Mouse (Mus musculus) liver, embryonic 13.5 days (tissue): ENCODE data around the gene Zkscan3. TPM values are rescaled to one million over a fixed set of nuclear protein-coding genes. Genes with fewer than 3 reads are reported as not detected.
"Not testable (repeated sequence)": the region's sequence is repeated elsewhere in the genome, so short reads cannot be mapped to it uniquely, and the experiment has no call there.

Experiments
- ATAC-seq: fragments of 200-750 bp; cut with Nextera tagmentation; 2 replicates; pipeline ENCODE4 v1.8.0; 2017; ENCODE audit warnings: low read depth, mild to moderate bottlenecking, moderate number of reproducible peaks, moderate library complexity
- DNase-seq: peaks from one replicate; pipeline ENCODE4 v3.0.0; 2022
- H3K27ac ChIP-seq: fragments of 300-500 bp; sonication (generic); 2 replicates; pipeline ENCODE4 v1.5.1; 2015; ENCODE audit warnings: moderate library complexity, mild to moderate bottlenecking, inconsistent platforms
- H3K27me3 ChIP-seq: fragments of 300-500 bp; sonication (generic); 2 replicates; pipeline ENCODE4 v1.6.1; 2015; ENCODE audit warnings: mild to moderate bottlenecking, inconsistent platforms
- H3K36me3 ChIP-seq: fragments of 300-500 bp; sonication (generic); 2 replicates; pipeline ENCODE4 v1.6.1; 2015; ENCODE audit warnings: mild to moderate bottlenecking, inconsistent platforms
- H3K4me1 ChIP-seq: fragments of 300-500 bp; sonication (generic); replicated peaks from 2 replicates; pipeline ENCODE4 v1.6.1; 2015; ENCODE audit warnings: inconsistent platforms
- H3K4me2 ChIP-seq: fragments of 300-500 bp; sonication (generic); 2 replicates; pipeline ENCODE4 v1.6.1; 2015; ENCODE audit warnings: inconsistent platforms, mild to moderate bottlenecking, moderate library complexity
- H3K4me3 ChIP-seq: fragments of 300-500 bp; sonication (generic); replicated peaks from 2 replicates; pipeline ENCODE4 v1.5.1; 2015; ENCODE audit warnings: mild to moderate bottlenecking, inconsistent platforms
- H3K9ac ChIP-seq: fragments of 300-500 bp; sonication (generic); 2 replicates; pipeline ENCODE4 v1.6.1; 2015; ENCODE audit warnings: mild to moderate bottlenecking, inconsistent platforms
- H3K9me3 ChIP-seq: fragments of 300-500 bp; sonication (generic); replicated peaks from 2 replicates; pipeline ENCODE4 v1.6.1; 2016; ENCODE audit warnings: inconsistent platforms
- WGBS: fragments of 180-500 bp; shearing (Covaris S2); methylation state at CpG from one replicate; pipeline ENCODE4 v1.1.7; 2015; ENCODE audit not compliant: insufficient replicate concordance; 5-methylcytosine and 5-hydroxymethylcytosine counted together
- polyA plus RNA-seq: library from polyadenylated mRNA; unstranded; fragments of >200 nt; fragmentation: Nextera tagmentation; extraction: Ambion mirVana; gene quantifications from 2 replicates; pipeline ENCODE4 v1.2.1, GENCODE M21; 2015

Zkscan3 gene
- polyA plus RNA-seq, 1 experiment from 2014 or later: 30.1 TPM

- Histone ChIP-seq H3K9ac (peak overlapping the region; percentile 59), H3K4me1 (peaks cover 78% of the 10 kb centered on the region), H3K36me3 (no peaks in the 10 kb centered on the region), H3K27ac (peak overlapping the region; percentile 98), H3K4me3 (peak overlapping the region; percentile 21; the same call in 1 of the 2 replicates), H3K9me3 (no peaks in the 10 kb centered on the region), H3K27me3 (no peaks in the 10 kb centered on the region), H3K4me2 (peak overlapping the region; percentile 56)
- DNase-seq (no peak), ATAC-seq (peak; percentile 25; the same call in 1 of the 2 replicates)
- whole genome bisulfite sequencing: 29% methylated on average over 4 of the region's 4 CpGs
Measured at GRCm38 (mm10) chr13:21415266-21415665, 12.7 kb upstream of the Zkscan3 start.

DNA sequence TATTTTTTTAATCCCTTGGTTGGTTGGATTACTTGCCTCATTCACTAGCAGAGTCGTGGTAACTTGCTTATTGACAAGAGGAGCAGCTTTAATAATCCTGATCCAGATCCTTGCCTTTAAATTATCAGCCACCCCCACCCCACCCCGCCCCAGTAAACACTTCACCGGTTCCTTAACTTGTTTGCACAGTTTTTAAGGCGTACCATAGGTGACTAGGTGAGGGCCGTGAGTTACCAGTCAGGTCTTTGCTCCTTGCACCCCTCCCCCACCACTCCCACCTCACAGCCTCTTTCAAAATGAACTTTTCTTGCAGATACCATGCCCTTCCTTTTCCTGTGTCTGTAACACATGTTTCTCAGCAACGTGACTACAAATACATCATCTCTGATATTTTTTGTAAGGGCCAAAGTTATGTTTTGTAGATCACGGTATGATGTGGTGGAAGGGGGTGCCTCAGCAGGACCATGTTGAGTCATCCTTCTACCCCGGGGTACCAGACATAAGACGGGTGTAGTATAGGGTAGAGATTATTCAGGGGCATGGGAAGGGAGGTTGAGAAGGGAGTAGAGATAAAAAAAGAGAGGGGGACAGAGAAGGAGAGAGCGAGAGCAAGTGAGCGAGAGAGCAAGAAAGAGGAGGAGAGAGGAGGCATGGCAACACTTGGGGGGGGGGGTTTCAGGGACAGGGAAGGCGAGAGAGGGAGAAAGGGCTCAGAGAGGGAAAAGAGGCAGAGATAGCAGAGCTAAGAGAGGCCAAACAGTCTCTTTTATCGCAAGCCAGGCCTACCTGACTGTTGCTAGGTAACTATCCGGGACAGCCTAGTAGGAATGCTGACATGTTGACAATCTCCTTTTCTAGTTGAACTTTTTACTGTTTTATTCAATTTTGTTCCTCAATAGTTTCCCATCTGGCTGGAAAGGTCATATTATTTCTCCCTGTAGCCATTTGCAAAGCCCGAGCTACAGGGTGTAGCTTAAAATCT is 12.0 kb upstream of the Zkscan3 start:
- Histone ChIP-seq H3K36me3 (no peaks in the 10 kb centered on the region), H3K4me1 (peaks cover 72% of the 10 kb centered on the region), H3K4me3 (peak overlapping the region; percentile 21), H3K4me2 (peak overlapping the region; percentile 56), H3K9ac (peak overlapping the region; percentile 59), H3K9me3 (no peaks in the 10 kb centered on the region), H3K27me3 (no peaks in the 10 kb centered on the region), H3K27ac (peak overlapping the region; percentile 98)
- WGBS: 23% methylated on average over 15 of the region's 15 CpGs
- ATAC-seq (peak; percentile 75), DNase-seq (peak; percentile 46)

DNA sequence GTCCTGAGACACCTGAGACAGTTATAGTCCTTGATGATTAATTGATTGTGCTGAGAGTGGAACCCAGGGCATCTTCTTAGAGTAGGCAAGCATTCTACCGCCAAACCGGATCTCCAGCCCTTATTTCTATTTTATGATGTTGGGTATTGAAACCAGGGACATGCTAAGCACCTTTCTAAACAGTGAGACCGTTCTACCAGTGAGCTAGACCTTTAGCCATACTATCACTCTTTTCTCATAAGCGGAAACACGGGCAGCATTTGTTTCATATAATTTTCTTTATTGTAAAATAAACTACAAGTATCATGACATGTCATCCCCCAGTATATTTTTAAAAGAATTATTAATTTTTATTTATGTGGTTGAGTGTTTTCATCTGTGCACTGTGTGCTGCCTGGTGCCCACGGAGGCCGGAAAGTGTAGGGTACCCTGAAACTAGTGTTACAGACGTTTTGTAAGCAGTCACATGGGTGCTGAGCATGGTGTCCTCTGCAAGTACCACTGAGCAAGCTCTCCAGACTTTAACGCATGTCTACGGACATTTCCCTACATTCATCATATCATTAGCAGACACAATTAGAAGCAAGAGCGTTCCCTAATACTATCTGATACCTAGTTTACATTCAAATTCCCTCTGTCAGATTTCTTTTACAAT is 6.4 kb upstream of the Zkscan3 start:
- Histone ChIP-seq H3K4me2 (peak overlapping the region; percentile 72), H3K4me3 (peak overlapping the region; percentile 57), H3K27me3 (no peaks in the 10 kb centered on the region), H3K9me3 (no peaks in the 10 kb centered on the region), H3K4me1 (peaks cover 30% of the 10 kb centered on the region), H3K27ac (peak overlapping the region; percentile 79), H3K36me3 (no peaks in the 10 kb centered on the region), H3K9ac (peak overlapping the region; percentile 76)
- DNase-seq: no peak
- peak; percentile 29 for ATAC-seq
- 58% methylated on average over 11 of the region's 11 CpGs for WGBS

- no peaks in the 10 kb centered on the region for H3K27me3 ChIP-seq
- 3% methylated on average over 27 of the region's 27 CpGs for WGBS
- peak overlapping the region; percentile 72 for H3K4me2 ChIP-seq
- peak overlapping the region; percentile 57 for H3K4me3 ChIP-seq
- peak; percentile 83 for ATAC-seq
- H3K9ac ChIP-seq: peak overlapping the region; percentile 76
- peak overlapping the region; percentile 79 for H3K27ac ChIP-seq
- H3K36me3 ChIP-seq: no peaks in the 10 kb centered on the region
- H3K4me1 ChIP-seq: peaks cover 22% of the 10 kb centered on the region
- H3K9me3 ChIP-seq: no peaks in the 10 kb centered on the region
- DNase-seq: peak; percentile 42
Measured at GRCm38 (mm10) chr13:21407969-21408804, 5.6 kb upstream of the Zkscan3 start.

- H3K4me1 ChIP-seq: peaks cover 15% of the 10 kb centered on the region
- peak overlapping the region; percentile 72; the same call in 1 of the 2 replicates for H3K4me2 ChIP-seq
- H3K27me3 ChIP-seq: no peaks in the 10 kb centered on the region
- no peaks in the 10 kb centered on the region for H3K36me3 ChIP-seq
- no peak for DNase-seq
- ATAC-seq: no peak
- no peak overlapping the region for H3K9ac ChIP-seq
- no peaks in the 10 kb centered on the region for H3K9me3 ChIP-seq
- WGBS: 83% methylated on average over 11 of the region's 11 CpGs
- H3K4me3 ChIP-seq: no peak overlapping the region
- H3K27ac ChIP-seq: peak overlapping the region; percentile 79; the same call in 1 of the 2 replicates
Measured at GRCm38 (mm10) chr13:21407341-21407740, 4.8 kb upstream of the Zkscan3 start.

GRCm38 (mm10) chr13:21402848-21403247 is 293 bp upstream of the Zkscan3 start:
- Histone ChIP-seq H3K27ac (no peak overlapping the region; the same call in 1 of the 2 replicates), H3K27me3 (no peaks in the 10 kb centered on the region), H3K4me2 (peak overlapping the region; percentile 82), H3K9ac (peak overlapping the region; percentile 91), H3K4me1 (peaks cover 23% of the 10 kb centered on the region), H3K36me3 (peaks cover 17% of the 10 kb centered on the region), H3K4me3 (peak overlapping the region; percentile 86), H3K9me3 (no peaks in the 10 kb centered on the region)
- 0% methylated on average over 2 of the region's 2 CpGs for WGBS
- ATAC-seq (0 out of 2 replicates have a peak, but pooled peaks have one; percentile 22), DNase-seq (no peak)

DNA sequence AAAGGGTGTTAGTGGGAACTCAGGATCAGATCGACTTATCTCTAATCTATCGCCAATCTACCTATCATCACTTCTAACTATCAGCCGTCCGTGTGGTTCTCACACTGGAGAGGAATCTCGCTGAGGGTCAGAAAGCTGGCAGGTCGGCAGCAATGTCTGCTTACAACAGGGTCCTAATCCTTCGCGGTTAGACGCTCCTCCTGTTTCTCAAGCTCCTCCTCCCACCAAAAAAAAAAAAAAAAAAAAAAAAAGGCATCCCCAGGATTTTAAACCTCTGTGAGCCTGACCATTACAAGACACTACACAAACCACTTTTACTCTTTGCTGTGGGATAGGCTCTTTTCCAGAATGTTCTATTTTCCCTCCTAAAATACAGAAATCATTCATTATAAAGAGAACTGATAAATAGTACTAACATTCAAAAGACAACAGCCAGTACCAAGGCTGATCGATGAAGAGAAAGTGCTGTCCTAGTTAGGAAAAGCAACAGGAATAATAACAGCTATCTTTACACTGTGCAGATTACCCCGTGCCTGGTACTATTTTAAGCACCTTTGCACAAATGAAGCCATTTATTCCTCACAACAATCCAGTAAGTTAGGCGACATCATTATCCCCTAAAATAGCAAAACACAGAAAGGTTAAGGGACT is 794 bp downstream of the Zkscan3 start:
- Histone ChIP-seq H3K9ac (peak overlapping the region; percentile 91), H3K9me3 (no peaks in the 10 kb centered on the region), H3K4me3 (peak overlapping the region; percentile 86), H3K4me1 (peaks cover 20% of the 10 kb centered on the region), H3K4me2 (peak overlapping the region; percentile 82), H3K27me3 (no peaks in the 10 kb centered on the region), H3K27ac (peak overlapping the region; percentile 88), H3K36me3 (peaks cover 17% of the 10 kb centered on the region)
- WGBS: 5% methylated on average over 12 of the region's 12 CpGs
- ATAC-seq (peak; percentile 55), DNase-seq (no peak)

DNA sequence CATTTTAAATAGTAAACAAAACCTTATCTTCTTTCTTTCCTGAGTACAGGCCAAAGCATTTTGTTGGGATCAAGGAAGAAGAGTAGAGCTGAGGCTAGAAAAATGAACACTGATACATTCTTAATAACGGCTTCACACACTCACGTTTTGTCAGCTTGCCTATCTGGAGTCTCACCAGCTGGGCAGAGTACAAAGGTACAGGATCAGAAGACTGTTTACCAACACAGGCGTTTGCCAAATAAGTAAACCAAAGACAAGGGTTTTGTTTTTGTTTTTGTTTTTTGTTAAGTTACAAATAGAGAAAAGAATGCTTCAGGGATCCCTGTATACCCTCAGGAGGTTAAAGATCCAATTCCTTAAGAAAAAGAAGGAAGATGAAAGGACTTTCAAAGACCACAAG is 1.4 kb downstream of the Zkscan3 start:
- no peak for ATAC-seq
- Histone ChIP-seq H3K27me3 (no peaks in the 10 kb centered on the region), H3K9me3 (no peaks in the 10 kb centered on the region), H3K4me2 (peak overlapping the region; percentile 82), H3K9ac (peak overlapping the region; percentile 91), H3K4me1 (peaks cover 20% of the 10 kb centered on the region), H3K4me3 (peak overlapping the region; percentile 86), H3K27ac (peak overlapping the region; percentile 88; the same call in 1 of the 2 replicates), H3K36me3 (peaks cover 22% of the 10 kb centered on the region)
- no peak for DNase-seq
- WGBS: 77% methylated on average over 3 of the region's 3 CpGs

DNA sequence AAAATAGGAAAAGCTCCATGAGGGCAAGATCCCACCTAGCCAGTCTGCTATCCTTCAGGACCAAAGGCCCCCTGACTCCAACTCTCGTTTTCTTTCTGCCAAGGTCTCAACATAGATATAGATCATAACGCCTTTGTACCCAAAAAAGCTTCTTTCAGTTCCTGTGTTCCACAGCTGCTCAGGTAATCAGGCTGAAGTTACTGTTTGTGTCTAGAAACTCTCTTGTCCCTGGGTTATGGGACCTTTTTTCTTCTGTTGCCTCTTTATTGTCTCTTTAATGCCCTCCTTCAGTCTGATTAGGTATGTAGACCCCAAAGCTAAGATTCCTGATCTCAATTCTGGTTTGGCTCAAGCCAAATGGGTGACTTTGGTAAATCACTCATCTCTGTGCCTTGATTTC is 5.1 kb downstream of the Zkscan3 start:
- H3K27me3 ChIP-seq: no peaks in the 10 kb centered on the region
- H3K4me3 ChIP-seq: no peak overlapping the region
- no peak for ATAC-seq
- H3K4me1 ChIP-seq: peaks cover 20% of the 10 kb centered on the region
- no peak for DNase-seq
- H3K9ac ChIP-seq: no peak overlapping the region
- no peak overlapping the region for H3K4me2 ChIP-seq
- H3K9me3 ChIP-seq: no peaks in the 10 kb centered on the region
- 71% methylated on average over 2 of the region's 2 CpGs for WGBS
- peaks cover 49% of the 10 kb centered on the region for H3K36me3 ChIP-seq
- H3K27ac ChIP-seq: no peak overlapping the region

- Histone ChIP-seq H3K4me1 (peaks cover 11% of the 10 kb centered on the region), H3K36me3 (peaks cover 64% of the 10 kb centered on the region)
- H3K27me3 ChIP-seq, DNase-seq, H3K27ac ChIP-seq, H3K4me3 ChIP-seq, H3K9me3 ChIP-seq, H3K4me2 ChIP-seq, H3K9ac ChIP-seq: not testable (repeated sequence)
- 90% methylated on average over 18 of the region's 18 CpGs for WGBS
- ATAC-seq: peak; percentile 36
Measured at GRCm38 (mm10) chr13:21396048-21396447, 6.5 kb downstream of the Zkscan3 start.
